Mouse (Mus musculus): ENCODE measurements around the gene Mecom.

Mecom gene

GRCm38 (mm10) chr3:30192294-30193007, 355.4 kb downstream of the Mecom start:
- no peak for DNase-seq

- DNase-seq = no peak
Observed at GRCm38 (mm10) chr3:30189325-30189724, 358.5 kb downstream of the Mecom start.

- no peak for DNase-seq
Observed at GRCm38 (mm10) chr3:30187812-30188469, 359.9 kb downstream of the Mecom start.

- no peak for DNase-seq
Observed at GRCm38 (mm10) chr3:30181807-30182481, 365.9 kb downstream of the Mecom start.

- DNase-seq = no peak
Observed at GRCm38 (mm10) chr3:30176615-30177014, 371.2 kb downstream of the Mecom start.

- no peak for DNase-seq
Observed at GRCm38 (mm10) chr3:30173812-30174211, 374.0 kb downstream of the Mecom start.

GRCm38 (mm10) chr3:30168396-30169186, 379.2 kb downstream of the Mecom start:
- no peak for DNase-seq

- no peak for DNase-seq
Observed at GRCm38 (mm10) chr3:30167027-30167426, 380.8 kb downstream of the Mecom start.

GRCm38 (mm10) chr3:30164834-30165233, 383.0 kb downstream of the Mecom start:
- no peak for DNase-seq

GRCm38 (mm10) chr3:30163390-30163789, 384.4 kb downstream of the Mecom start:
- DNase-seq = no peak

- DNase-seq = no peak
Observed at GRCm38 (mm10) chr3:30160961-30161670, 386.7 kb downstream of the Mecom start.

- DNase-seq = no peak
Observed at GRCm38 (mm10) chr3:30160346-30160745, 387.5 kb downstream of the Mecom start.

GRCm38 (mm10) chr3:30157128-30157670, 390.6 kb downstream of the Mecom start:
- no peak for DNase-seq

GRCm38 (mm10) chr3:30154390-30154789, 393.4 kb downstream of the Mecom start:
- DNase-seq = no peak

- DNase-seq = no peak
Observed at GRCm38 (mm10) chr3:30153923-30154331, 393.9 kb downstream of the Mecom start.

- no peak for DNase-seq
Observed at GRCm38 (mm10) chr3:30150071-30150470, 397.7 kb downstream of the Mecom start.

- DNase-seq = no peak
Observed at GRCm38 (mm10) chr3:30148378-30149079, 399.3 kb downstream of the Mecom start.

- no peak for DNase-seq
Observed at GRCm38 (mm10) chr3:30145051-30145450, 402.8 kb downstream of the Mecom start.

GRCm38 (mm10) chr3:30143961-30144411, 403.8 kb downstream of the Mecom start:
- DNase-seq = no peak

- no peak for DNase-seq
Observed at GRCm38 (mm10) chr3:30143440-30143839, 404.4 kb downstream of the Mecom start.

GRCm38 (mm10) chr3:30140349-30140748, 407.5 kb downstream of the Mecom start:
- DNase-seq = no peak

Data from kidney, adult 18-20 months (tissue).